Mouse (Mus musculus) MEL (cell line): ENCODE measurements at regions not wholly inside any gene's neighbourhood (a gene's known extent, or its start where the extent isn't known, plus 50 kb on each side); places are given as distances from the start of the nearest gene placed in this dataset.

Experiments
- DNase-seq: peaks from one replicate; pipeline ENCODE4 v3.0.0; 2011; ENCODE audit warnings: low read depth, low spot score
- H3K27ac ChIP-seq: 2 replicates; pipeline ENCODE4 v1.5.1; 2012; ENCODE audit warnings: low read depth, mild to moderate bottlenecking, control low read depth, low read length, moderate library complexity; ENCODE audit not compliant: control insufficient read depth
- H3K27me3 ChIP-seq, 2 experiments: fragments of 150-350 bp in 1 of 2; sonication (generic) in 1 of 2; 2 replicates each; pipeline ENCODE4 v1.6.1; 2012; ENCODE audit warnings: low read length in 2 of 2, mild to moderate bottlenecking in 2 of 2, improper control_type of control experiment in 1 of 2, moderate library complexity in 1 of 2; ENCODE audit not compliant: insufficient read depth in 2 of 2, control insufficient read depth in 1 of 2
- H3K36me3 ChIP-seq, 2 experiments: 2 replicates each; pipeline ENCODE4 v1.6.1; 2012 to 2014; ENCODE audit warnings: low read length in 2 of 2, improper control_type of control experiment in 1 of 2, inconsistent platforms in 1 of 2, mild to moderate bottlenecking in 1 of 2; ENCODE audit not compliant: insufficient read depth in 2 of 2, control insufficient read depth in 1 of 2
- H3K4me1 ChIP-seq, 2 experiments: fragments of 150-350 bp in 1 of 2; sonication (generic) in 1 of 2; 2 replicates each; pipeline ENCODE4 v1.6.1; 2012; ENCODE audit warnings: low read length in 2 of 2, improper control_type of control experiment in 1 of 2, mild to moderate bottlenecking in 1 of 2; ENCODE audit not compliant: insufficient read depth in 2 of 2, control insufficient read depth in 1 of 2
- H3K4me3 ChIP-seq, 2 experiments: fragments of 150-350 bp in 1 of 2; sonication (generic) in 1 of 2; 2 replicates each; pipeline ENCODE4 v1.5.1; 2012; ENCODE audit warnings: low read depth in 2 of 2, low read length in 2 of 2, mild to moderate bottlenecking in 2 of 2, moderate library complexity in 2 of 2, control low read depth in 1 of 2, improper control_type of control experiment in 1 of 2; ENCODE audit not compliant: control insufficient read depth in 1 of 2, insufficient read depth in 1 of 2
- H3K79me2 ChIP-seq: 2 replicates; pipeline ENCODE4 v1.6.1; 2012; ENCODE audit warnings: mild to moderate bottlenecking, low read length, moderate library complexity; ENCODE audit not compliant: control insufficient read depth, poor library complexity, insufficient read depth
- H3K9ac ChIP-seq: 2 replicates; pipeline ENCODE4 v1.6.1; 2012; ENCODE audit warnings: low read depth, mild to moderate bottlenecking, control low read depth, low read length, moderate library complexity; ENCODE audit not compliant: control insufficient read depth, poor library complexity, severe bottlenecking
- H3K9me3 ChIP-seq: fragments of 150-350 bp; sonication (generic); replicated peaks from 2 replicates; pipeline ENCODE4 v1.6.1; 2012; ENCODE audit warnings: mild to moderate bottlenecking, low read length, improper control_type of control experiment, moderate library complexity; ENCODE audit not compliant: insufficient read depth
- BHLHE40 ChIP-seq: IDR thresholded peaks from 2 replicates; pipeline ENCODE4 v1.6.1; 2012; ENCODE audit warnings: low read depth, mild to moderate bottlenecking, inconsistent platforms, low read length, improper control_type of control experiment, borderline replicate concordance
- CHD1 ChIP-seq: IDR thresholded peaks from 2 replicates; pipeline ENCODE4 v1.6.1; 2012; ENCODE audit warnings: low read depth, mild to moderate bottlenecking, inconsistent platforms, low read length, improper control_type of control experiment
- CHD2 ChIP-seq: IDR thresholded peaks from 2 replicates; pipeline ENCODE4 v1.6.1; 2011; ENCODE audit warnings: low read length, improper control_type of control experiment
- CTCF ChIP-seq, 3 experiments: IDR thresholded peaks in 2 of 3; conservative IDR thresholded peaks in 1 of 3; 2 replicates each; pipeline ENCODE4 v1.5.1; 2011 to 2012; ENCODE audit warnings: low read length in 3 of 3, low read depth in 2 of 3, mild to moderate bottlenecking in 2 of 3, improper control_type of control experiment in 1 of 3, inconsistent platforms in 1 of 3, mixed read lengths in 1 of 3, moderate library complexity in 1 of 3; ENCODE audit not compliant: control insufficient read depth in 1 of 3, insufficient read depth in 1 of 3, poor library complexity in 1 of 3, severe bottlenecking in 1 of 3
- GABPA ChIP-seq: IDR thresholded peaks from 2 replicates; pipeline ENCODE4 v1.6.1; 2012; ENCODE audit warnings: low read depth, mild to moderate bottlenecking, inconsistent platforms, low read length, improper control_type of control experiment, moderate library complexity
- GATA1 ChIP-seq: IDR thresholded peaks from 2 replicates; pipeline ENCODE4 v1.6.1; 2011; ENCODE audit warnings: low read depth, low read length, improper control_type of control experiment
- JUND ChIP-seq: IDR thresholded peaks from 2 replicates; pipeline ENCODE4 v1.6.1; 2011; ENCODE audit warnings: low read depth, mild to moderate bottlenecking, improper control_type of control experiment, low read length
- MAX ChIP-seq: IDR thresholded peaks from 2 replicates; pipeline ENCODE4 v1.6.1; 2011; ENCODE audit warnings: low read length, improper control_type of control experiment
- MEF2A ChIP-seq: IDR thresholded peaks from 2 replicates; pipeline ENCODE4 v1.6.1; 2014; ENCODE audit warnings: low read depth, mild to moderate bottlenecking, inconsistent platforms, low read length, improper control_type of control experiment; ENCODE audit not compliant: poor library complexity, insufficient replicate concordance, severe bottlenecking; ENCODE audit errors: extremely low read depth
- NELFE ChIP-seq: IDR thresholded peaks from 2 replicates; pipeline ENCODE4 v1.6.1; 2011; ENCODE audit warnings: low read depth, low read length, improper control_type of control experiment
- POLR2A ChIP-seq, 2 experiments: IDR thresholded peaks; 2 replicates each; pipeline ENCODE4 v1.6.1; 2011 to 2012; ENCODE audit warnings: low read length in 2 of 2, mild to moderate bottlenecking in 2 of 2, control low read depth in 1 of 2, improper control_type of control experiment in 1 of 2, low read depth in 1 of 2, moderate library complexity in 1 of 2; ENCODE audit not compliant: control insufficient read depth in 1 of 2, insufficient read depth in 1 of 2, poor library complexity in 1 of 2
- RAD21 ChIP-seq: IDR thresholded peaks from 2 replicates; pipeline ENCODE4 v1.6.1; 2011; ENCODE audit warnings: mild to moderate bottlenecking, low read depth, low read length, improper control_type of control experiment
- RCOR1 ChIP-seq: IDR thresholded peaks from 2 replicates; pipeline ENCODE4 v1.6.1; 2012; ENCODE audit warnings: low read depth, mild to moderate bottlenecking, inconsistent platforms, low read length, improper control_type of control experiment
- TCF12 ChIP-seq: IDR thresholded peaks from 2 replicates; pipeline ENCODE4 v1.6.1; 2014; ENCODE audit warnings: low read depth, mild to moderate bottlenecking, inconsistent platforms, low read length, improper control_type of control experiment, moderate library complexity
- UBTF ChIP-seq: IDR thresholded peaks from 2 replicates; pipeline ENCODE4 v1.6.1; 2012; ENCODE audit warnings: low read depth, mild to moderate bottlenecking, inconsistent platforms, low read length, improper control_type of control experiment, moderate library complexity, borderline replicate concordance; ENCODE audit not compliant: insufficient read depth
- USF2 ChIP-seq, 2 experiments: IDR thresholded peaks; 2 replicates each; pipeline ENCODE4 v1.6.1; 2011 to 2012; ENCODE audit warnings: improper control_type of control experiment in 2 of 2, low read length in 2 of 2, borderline replicate concordance in 1 of 2, inconsistent platforms in 1 of 2, low read depth in 1 of 2, mild to moderate bottlenecking in 1 of 2; ENCODE audit not compliant: insufficient read depth in 1 of 2
- ZC3H11A ChIP-seq: IDR thresholded peaks from 2 replicates; pipeline ENCODE4 v1.6.1; 2012; ENCODE audit warnings: low read depth, mild to moderate bottlenecking, inconsistent platforms, low read length, improper control_type of control experiment
- ZNF384 ChIP-seq: IDR thresholded peaks from 2 replicates; pipeline ENCODE4 v1.6.1; 2012; ENCODE audit warnings: low read depth, mild to moderate bottlenecking, inconsistent platforms, low read length, improper control_type of control experiment

- Histone ChIP-seq H3K27ac (no peak overlapping the region), H3K36me3 (no peaks in the 10 kb centered on the region), H3K4me1 (no peaks in the 10 kb centered on the region), H3K9me3 (no peaks in the 10 kb centered on the region), H3K79me2 (no peaks in the 10 kb centered on the region), H3K9ac (no peak overlapping the region), H3K27me3 (no peaks in the 10 kb centered on the region), H3K4me3 (no peak overlapping the region)
- TF ChIP-seq GATA1 (no peak), CHD1 (no peak), MEF2A (no peak), USF2 (IDR thresholded peaks at IDR 0.05; ENCODE audit: borderline replicate concordance in 1 of 2, insufficient read depth in 1 of 2, low read depth in 1 of 2, low read length in 2 of 2) (no peak), CTCF (IDR thresholded peaks at IDR 0.05 in 2 of 3, conservative IDR thresholded peaks at IDR 0.05 in 1 of 3; ENCODE audit: control insufficient read depth in 1 of 3, insufficient read depth in 1 of 3, low read depth in 2 of 3, low read length in 3 of 3, poor library complexity in 1 of 3, severe bottlenecking in 1 of 3) (no peak), MAX (no peak), UBTF (no peak)
- DNase-seq, result no peak
These were observed 142.3 kb downstream of the Tmem26 start for GRCm38 (mm10) chr10:68865776-68866175.

GRCm38 (mm10) chr10:68867361-68867760, 143.9 kb downstream of the Tmem26 start:
- H3K4me3 ChIP-seq, result no peak overlapping the region
- no peak for DNase-seq
- no peaks in the 10 kb centered on the region for H3K79me2 ChIP-seq
- H3K27me3 ChIP-seq, result no peaks in the 10 kb centered on the region
- H3K4me1 ChIP-seq, result no peaks in the 10 kb centered on the region
- no peaks in the 10 kb centered on the region for H3K9me3 ChIP-seq
- no peak for TF ChIP-seq CHD1
- TF ChIP-seq POLR2A (IDR thresholded peaks at IDR 0.05; ENCODE audit: control insufficient read depth in 1 of 2, insufficient read depth in 1 of 2, low read depth in 1 of 2, low read length in 2 of 2, poor library complexity in 1 of 2), result no peak
- no peak for TF ChIP-seq GABPA
- TF ChIP-seq RAD21, result no peak
- TF ChIP-seq NELFE, result no peak
- no peak for TF ChIP-seq ZNF384
- TF ChIP-seq ZC3H11A, result no peak
- TF ChIP-seq CHD2, result no peak
- TF ChIP-seq JUND, result no peak
- TF ChIP-seq RCOR1, result no peak
- no peak for TF ChIP-seq BHLHE40
- no peak for TF ChIP-seq TCF12
- TF ChIP-seq MEF2A, result no peak
- TF ChIP-seq, all 39 proteins: peak for 0
- no peak overlapping the region for H3K9ac ChIP-seq
- no peaks in the 10 kb centered on the region for H3K36me3 ChIP-seq
- no peak overlapping the region for H3K27ac ChIP-seq
